Mouse (Mus musculus): ENCODE results near the gene Aagab.

- TF ChIP-seq CTCF (IDR thresholded peaks at IDR 0.05; ENCODE audit: low read depth) (no peak), EP300 (IDR thresholded peaks at IDR 0.05; ENCODE audit: low read depth) (no peak)
Measured at GRCm38 (mm10) chr9:63641983-63642646, 39.7 kb downstream of the Aagab start.
